Mouse (Mus musculus): ENCODE data around the gene Nos3. TPM values are rescaled to one million over a fixed set of nuclear protein-coding genes. Genes with fewer than 3 reads are reported as not detected.

Gene Nos3
- total and polyA plus RNA-seq, 3 experiments, result 0.30 to 0.36 (median 0.31) TPM

GRCm38 (mm10) chr5:24366426-24366825 is 1.8 kb downstream of the Nos3 start:
- in situ Hi-C loops (cut with MboI; ENCODE audit: low pct_ligation_motif_present, low pct_unique_long_range_greater_than_20kb, low sequenced_read_pairs), result loop anchor here (10.0 kb wide), 1 partner anchor 102 kb away; no protein-coding TSS in a partner anchor
- Histone ChIP-seq H3K4me3 (replicated peaks in 1 of 3; ENCODE audit: low read depth in 2 of 3, low read length in 2 of 3, poor library complexity in 1 of 3) (no peak overlapping the region), H3K79me2 (replicated peaks; ENCODE audit: control insufficient read depth, extremely low read depth, insufficient read depth, poor library complexity, severe bottlenecking) (no peaks in the 10 kb centered on the region), H3K4me2 (ENCODE audit: insufficient read depth, low read depth, poor library complexity, severe bottlenecking) (no peak overlapping the region), H3K27me3 (replicated peaks) (peaks cover 83% of the 10 kb centered on the region), H3K9ac (ENCODE audit: insufficient read depth, low read depth) (no peak overlapping the region), H3K36me3 (replicated peaks in 1 of 2; ENCODE audit: control insufficient read depth in 1 of 2, insufficient read depth in 1 of 2, low read length in 1 of 2) (no peaks in the 10 kb centered on the region), H3K27ac (ENCODE audit: insufficient read depth, low read depth) (no peak overlapping the region), H3K9me3 (replicated peaks; ENCODE audit: low read length) (peaks cover 5% of the 10 kb centered on the region), H3K4me1 (ENCODE audit: control insufficient read depth in 1 of 2, insufficient read depth in 2 of 2) (peaks cover 0 to 2% of the 10 kb centered on the region in 2 experiments; a peak in 2 of 4 replicates)
- DNase-seq (ENCODE audit: extremely low read depth), result no peak
- TF ChIP-seq TBP (conservative IDR thresholded peaks at IDR 0.05; ENCODE audit: low read depth, low read length), result no peak
- TF ChIP-seq NRF1 (IDR thresholded peaks at IDR 0.05; ENCODE audit: low read depth, low read length), result no peak
- TF ChIP-seq KAT2A (IDR thresholded peaks at IDR 0.05; ENCODE audit: insufficient replicate concordance, low read length), result no peak
- TF ChIP-seq TCF12 (IDR thresholded peaks at IDR 0.05; ENCODE audit: low read depth, low read length), result no peak
- TF ChIP-seq USF2 (conservative IDR thresholded peaks at IDR 0.05; ENCODE audit: low read depth, low read length), result no peak
- no peak for TF ChIP-seq ZMIZ1 (IDR thresholded peaks at IDR 0.05; ENCODE audit: low read depth, low read length)
- no peak for TF ChIP-seq MEF2A (IDR thresholded peaks at IDR 0.05; ENCODE audit: borderline replicate concordance, low read depth, low read length)
- no peak for TF ChIP-seq ELF1 (IDR thresholded peaks at IDR 0.05; ENCODE audit: low read depth, low read length)
- no peak for TF ChIP-seq HCFC1 (IDR thresholded peaks at IDR 0.05; ENCODE audit: low read depth, low read length)
- TF ChIP-seq CTCF (conservative IDR thresholded peaks at IDR 0.05 in 1 of 2, IDR thresholded peaks at IDR 0.05 in 1 of 2; ENCODE audit: low read depth in 2 of 2, low read length in 2 of 2), result no peak
- TF ChIP-seq SMC3 (IDR thresholded peaks at IDR 0.05; ENCODE audit: low read depth, low read length), result no peak
- no peak for TF ChIP-seq BHLHE40 (IDR thresholded peaks at IDR 0.05; ENCODE audit: low read depth, low read length)
- TF ChIP-seq USF1 (IDR thresholded peaks at IDR 0.05; ENCODE audit: low read depth, low read length), result no peak
- no peak for TF ChIP-seq MXI1 (IDR thresholded peaks at IDR 0.05; ENCODE audit: low read depth, low read length)
- TF ChIP-seq RCOR1 (conservative IDR thresholded peaks at IDR 0.05; ENCODE audit: low read depth, low read length), result no peak
- no peak for TF ChIP-seq UBTF (IDR thresholded peaks at IDR 0.05; ENCODE audit: low read depth, low read length)
- TF ChIP-seq SIN3A (IDR thresholded peaks at IDR 0.05; ENCODE audit: low read length), result no peak
- TF ChIP-seq POLR2A (IDR thresholded peaks at IDR 0.05; ENCODE audit: low read depth, low read length), result no peak
- dilution Hi-C loops (cut with MboI; ENCODE audit: extremely low pct_ligation_motif_present, extremely low pct_unique_long_range_greater_than_20kb, low sequenced_read_pairs), result no loop called here

GRCm38 (mm10) chr5:24369767-24370166 is 5.2 kb downstream of the Nos3 start:
- H3K27ac ChIP-seq (ENCODE audit: insufficient read depth, low read depth), result no peak overlapping the region
- TF ChIP-seq POLR2AphosphoS2 (IDR thresholded peaks at IDR 0.05; ENCODE audit: low read depth, low read length), result no peak
- TF ChIP-seq USF1 (IDR thresholded peaks at IDR 0.05; ENCODE audit: low read depth, low read length), result no peak
- no peak for TF ChIP-seq MAFK (IDR thresholded peaks at IDR 0.05; ENCODE audit: insufficient replicate concordance, low read length)
- TF ChIP-seq HCFC1 (IDR thresholded peaks at IDR 0.05; ENCODE audit: low read depth, low read length), result no peak
- no peak for TF ChIP-seq ZKSCAN1 (IDR thresholded peaks at IDR 0.05; ENCODE audit: borderline replicate concordance, low read depth, low read length)
- TF ChIP-seq BHLHE40 (IDR thresholded peaks at IDR 0.05; ENCODE audit: low read depth, low read length), result no peak
- TF ChIP-seq CHD2 (IDR thresholded peaks at IDR 0.05; ENCODE audit: low read length), result no peak
- no peak for TF ChIP-seq CHD1 (IDR thresholded peaks at IDR 0.05; ENCODE audit: low read depth, low read length)
- no peak for TF ChIP-seq MXI1 (IDR thresholded peaks at IDR 0.05; ENCODE audit: low read depth, low read length)
- no peak for TF ChIP-seq RCOR1 (conservative IDR thresholded peaks at IDR 0.05; ENCODE audit: low read depth, low read length)
- no peak for TF ChIP-seq USF2 (conservative IDR thresholded peaks at IDR 0.05; ENCODE audit: low read depth, low read length)
- TF ChIP-seq MAZ (IDR thresholded peaks at IDR 0.05; ENCODE audit: low read depth, low read length), result no peak
- TF ChIP-seq POLR2A (IDR thresholded peaks at IDR 0.05; ENCODE audit: low read depth, low read length), result no peak
- no peak for TF ChIP-seq NRF1 (IDR thresholded peaks at IDR 0.05; ENCODE audit: low read depth, low read length)
- no peak for TF ChIP-seq NELFE (IDR thresholded peaks at IDR 0.05; ENCODE audit: low read depth, low read length)

More at GRCm38 (mm10) chr5:24369767-24370166, 5.2 kb downstream of the Nos3 start:
- H3K36me3 ChIP-seq (replicated peaks in 1 of 2; ENCODE audit: control insufficient read depth in 1 of 2, insufficient read depth in 1 of 2, low read length in 1 of 2), result no peaks in the 10 kb centered on the region
- dilution Hi-C loops (cut with MboI; ENCODE audit: extremely low pct_ligation_motif_present, extremely low pct_unique_long_range_greater_than_20kb, low sequenced_read_pairs), result no loop called here
- H3K9ac ChIP-seq (ENCODE audit: insufficient read depth, low read depth), result no peak overlapping the region
- H3K27me3 ChIP-seq (replicated peaks), result peaks cover 63% of the 10 kb centered on the region
- no peaks in the 10 kb centered on the region for H3K9me3 ChIP-seq (replicated peaks; ENCODE audit: low read length)
- H3K4me2 ChIP-seq (ENCODE audit: insufficient read depth, low read depth, poor library complexity, severe bottlenecking), result no peak overlapping the region
- H3K4me3 ChIP-seq (replicated peaks in 1 of 3; ENCODE audit: low read depth in 2 of 3, low read length in 2 of 3, poor library complexity in 1 of 3), result no peak overlapping the region
- DNase-seq (ENCODE audit: extremely low read depth), result no peak
- H3K79me2 ChIP-seq (replicated peaks; ENCODE audit: control insufficient read depth, extremely low read depth, insufficient read depth, poor library complexity, severe bottlenecking), result no peaks in the 10 kb centered on the region
- in situ Hi-C loops (cut with MboI; ENCODE audit: low pct_ligation_motif_present, low pct_unique_long_range_greater_than_20kb, low sequenced_read_pairs), result loop anchor here (10.0 kb wide), 1 partner anchor 105 kb away; no protein-coding TSS in a partner anchor
- H3K4me1 ChIP-seq (ENCODE audit: control insufficient read depth in 1 of 2, insufficient read depth in 2 of 2), result no peaks in the 10 kb centered on the region

Data from CH12.LX (cell line).